Mouse (Mus musculus) lung, postnatal 36 days (tissue): ENCODE measurements around the gene Sugct.
A peak's percentile ranks its signal among the peaks of the same experiment; 100 is the strongest.
"Not testable (repeated sequence)": the region's sequence is repeated elsewhere in the genome, so short reads cannot be mapped to it uniquely, and the experiment has no call there.

ENCODE experiments used
- DNase-seq: peaks from one replicate; pipeline ENCODE4 v3.0.0; 2022; ENCODE audit warnings: mixed read lengths

Gene Sugct

DNA sequence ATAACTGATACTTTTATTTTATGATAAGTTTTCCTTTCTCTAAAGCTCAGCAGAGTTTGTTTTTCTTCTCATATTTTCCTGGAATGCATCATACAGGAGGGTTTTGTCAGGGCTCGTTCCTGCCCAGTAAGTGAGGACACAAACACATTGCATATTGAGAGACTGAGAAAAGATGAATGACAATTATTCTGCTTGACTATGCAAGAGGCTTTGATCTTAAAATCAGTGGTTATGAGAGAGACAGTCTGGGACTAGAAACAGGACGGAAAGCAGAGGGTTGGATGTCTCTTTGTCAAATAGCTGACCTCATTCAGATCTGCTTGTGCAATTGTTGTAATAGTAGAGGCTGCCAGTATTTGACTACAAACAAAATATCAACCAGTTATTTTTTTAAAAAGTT is 835.4 kb downstream of the Sugct start:
- no peak for DNase-seq

DNA sequence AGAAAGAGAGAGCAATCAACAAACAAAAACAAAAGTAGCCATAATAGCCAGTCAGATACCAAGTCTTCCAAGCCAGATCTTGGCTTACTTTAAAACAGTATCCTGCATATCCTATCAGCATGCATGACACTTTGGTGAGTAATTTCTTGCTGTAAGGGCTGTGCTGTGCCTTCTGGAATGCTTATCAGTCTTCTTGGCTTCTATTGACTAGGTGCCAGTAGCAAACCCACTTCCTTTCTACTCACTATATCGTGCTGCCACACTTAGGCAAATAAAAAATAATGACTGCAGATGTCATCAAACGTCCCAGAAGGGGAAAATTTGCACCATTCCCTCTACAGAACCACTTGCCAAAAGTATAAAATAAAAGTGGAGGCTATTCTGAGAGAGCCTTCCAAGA is 848.1 kb downstream of the Sugct start:
- no peak for DNase-seq

DNA sequence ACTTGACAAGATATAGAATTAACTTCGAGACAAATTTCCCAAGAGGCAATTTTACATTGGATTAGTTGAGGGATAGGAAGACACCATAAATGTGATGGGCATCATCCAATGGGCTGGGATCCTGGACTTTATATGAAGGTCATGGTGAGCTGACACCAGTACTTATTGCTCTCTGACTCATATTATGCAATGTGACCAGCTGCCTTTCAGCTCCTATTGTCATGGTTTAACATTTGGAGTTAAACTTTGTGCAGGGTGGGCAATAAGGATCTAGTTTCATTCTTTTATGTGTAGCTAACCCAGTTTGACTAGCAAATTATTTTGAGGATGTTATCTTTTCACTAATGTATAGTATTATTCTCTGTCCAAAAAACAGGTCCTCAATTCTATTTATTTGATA is 854.4 kb downstream of the Sugct start:
- no peak for DNase-seq

DNA sequence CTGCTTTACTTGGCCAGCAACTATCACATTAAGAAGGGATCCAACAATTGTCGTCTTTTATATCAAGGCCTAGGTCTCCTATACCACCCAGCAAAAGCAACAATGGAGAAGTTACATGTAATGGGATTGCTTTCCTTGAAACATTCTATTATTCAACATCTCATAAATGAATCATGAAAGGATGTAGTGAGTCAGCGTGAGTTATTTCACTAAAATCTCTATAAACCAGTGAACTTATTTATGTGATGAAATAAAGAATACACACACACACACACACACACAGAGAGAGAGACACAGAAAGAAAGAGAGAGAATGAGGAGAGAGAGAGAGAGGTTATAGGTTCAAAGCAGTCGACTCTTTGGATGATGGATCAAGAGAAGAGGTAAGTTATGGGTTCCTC is 856.9 kb downstream of the Sugct start:
- no peak for DNase-seq

DNA sequence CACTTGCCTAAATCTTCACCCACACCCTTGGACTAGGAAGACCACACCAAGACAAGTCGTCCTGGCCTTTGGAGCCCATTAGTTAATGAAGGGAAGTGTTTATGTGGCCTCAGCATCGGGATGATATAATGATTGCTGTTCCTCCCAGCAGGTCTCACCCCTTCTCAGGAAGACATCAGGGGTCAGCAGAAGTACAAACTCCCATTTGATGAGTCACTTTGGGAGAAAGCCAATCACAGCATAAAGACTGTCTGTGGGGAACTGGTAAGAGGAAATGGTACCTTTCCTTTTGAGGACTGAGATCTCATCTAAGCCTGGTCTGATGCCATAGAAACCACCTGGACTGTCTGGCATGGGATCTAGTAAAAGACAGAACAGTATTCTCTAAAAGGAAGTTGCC is 860.2 kb downstream of the Sugct start:
- no peak for DNase-seq

DNA sequence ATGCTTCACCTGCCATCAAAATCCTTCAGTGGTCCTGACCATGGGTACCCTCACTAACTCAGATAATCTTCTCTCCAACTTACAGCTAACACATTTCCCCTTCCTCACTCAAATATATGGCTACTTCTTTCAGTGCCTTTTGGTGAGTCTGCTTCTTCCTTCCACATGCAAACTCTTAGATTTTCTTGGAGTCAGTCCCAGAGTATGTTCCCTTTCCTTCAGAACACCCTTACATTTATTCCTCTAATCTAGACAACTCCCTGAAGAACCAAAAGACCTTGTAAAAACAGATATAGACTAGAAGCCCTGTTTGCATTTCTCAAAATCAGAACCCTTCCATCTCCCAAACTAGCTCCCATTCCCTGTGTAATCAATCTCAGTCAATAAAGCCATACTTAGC is 862.3 kb downstream of the Sugct start:
- no peak for DNase-seq

DNA sequence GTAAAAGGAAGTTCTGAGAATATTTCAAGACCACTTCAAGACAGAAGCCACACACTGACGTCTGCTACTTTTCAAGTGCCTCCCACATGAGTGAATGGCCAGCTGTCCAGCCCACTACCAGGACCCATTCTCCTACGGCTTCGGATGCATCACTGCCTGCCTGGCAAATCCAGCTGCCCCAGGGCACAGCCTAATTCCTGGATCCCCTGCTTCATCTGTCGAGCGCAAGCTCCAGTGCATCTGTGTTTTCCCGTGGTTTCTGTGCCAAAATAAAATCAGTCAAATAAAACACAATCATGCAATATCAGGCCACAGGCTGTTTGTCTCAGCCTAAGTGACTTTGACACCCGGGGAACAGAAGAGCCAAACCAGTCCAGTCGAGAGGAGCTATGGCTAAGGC is 863.5 kb downstream of the Sugct start:
- no peak for DNase-seq

DNA sequence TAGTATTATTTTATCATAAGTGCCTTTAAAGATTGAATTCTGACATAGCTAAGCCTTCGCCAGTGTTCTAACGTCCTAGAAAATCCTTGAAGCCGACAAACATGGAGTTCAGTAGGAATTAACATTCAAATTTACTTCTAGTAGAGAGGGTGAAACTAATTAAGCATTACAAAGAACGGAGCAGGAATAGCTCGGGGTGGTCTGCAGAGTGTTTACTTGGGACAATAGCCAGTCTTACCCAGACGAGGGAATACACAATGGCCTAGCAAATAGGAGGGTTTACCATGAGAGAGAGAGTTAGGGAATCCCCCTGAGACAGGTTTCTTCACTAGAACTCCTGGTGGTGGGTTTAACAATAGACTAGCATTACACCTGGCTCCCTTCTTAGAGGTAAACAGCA is 865.1 kb downstream of the Sugct start:
- not testable (repeated sequence) for DNase-seq

DNA sequence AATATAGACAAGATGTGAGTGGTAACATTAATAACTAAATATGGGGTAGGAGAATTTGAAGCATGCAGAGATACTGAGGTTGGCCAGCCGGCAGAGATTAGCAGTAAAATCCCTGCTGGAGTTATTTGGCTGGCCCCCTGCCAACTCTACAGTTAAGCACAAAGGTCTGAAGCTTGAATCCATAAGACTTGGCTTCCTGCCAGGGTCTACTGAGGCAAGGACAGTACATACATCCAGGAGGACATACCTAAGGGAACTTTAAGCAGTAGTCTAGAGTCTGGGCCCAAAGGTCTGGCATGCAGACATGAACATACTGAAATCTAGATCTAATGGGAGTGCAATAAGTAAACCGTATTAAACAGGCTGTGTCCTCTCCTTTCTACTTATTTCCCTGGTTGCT is 865.8 kb downstream of the Sugct start:
- no peak for DNase-seq

DNA sequence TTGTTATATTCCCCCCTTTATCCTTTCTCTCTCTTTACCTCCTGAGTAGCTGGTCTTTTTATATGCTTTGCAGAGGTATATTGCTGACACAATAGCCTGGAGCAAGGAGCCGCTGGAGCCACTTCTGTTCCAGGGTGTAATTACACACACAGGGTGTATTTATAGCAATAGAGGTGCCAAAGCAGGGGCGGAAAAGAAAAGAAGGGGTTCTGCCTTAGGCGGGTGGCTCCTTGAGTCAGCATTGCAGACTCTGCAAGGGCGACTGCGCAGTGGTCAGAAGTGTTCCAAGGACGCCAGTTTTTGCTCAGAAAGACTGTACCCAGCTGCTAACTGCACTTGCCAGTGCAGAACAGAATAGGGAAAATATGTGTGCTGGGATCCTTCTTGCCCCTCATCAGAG is 869.7 kb downstream of the Sugct start:
- DNase-seq, result no peak

DNA sequence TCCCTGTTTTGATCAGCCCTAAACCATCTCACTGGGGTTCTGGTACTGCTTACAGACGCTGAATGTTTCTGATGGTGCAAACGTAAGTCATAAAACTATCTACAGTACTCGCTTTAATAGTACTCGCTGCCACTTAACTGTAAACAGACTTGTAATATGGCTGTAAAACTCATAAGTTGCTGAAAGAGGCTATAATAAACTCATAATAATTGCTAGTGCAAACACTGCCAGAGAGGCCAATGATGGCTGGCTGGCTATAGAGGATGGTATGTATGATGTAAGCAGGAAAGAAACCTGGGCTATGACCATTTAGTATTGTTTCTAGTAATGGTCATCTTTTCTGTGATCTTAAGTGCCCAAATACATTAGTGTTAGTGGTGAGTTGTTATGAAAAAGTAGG is 873.6 kb downstream of the Sugct start:
- DNase-seq, result no peak

DNA sequence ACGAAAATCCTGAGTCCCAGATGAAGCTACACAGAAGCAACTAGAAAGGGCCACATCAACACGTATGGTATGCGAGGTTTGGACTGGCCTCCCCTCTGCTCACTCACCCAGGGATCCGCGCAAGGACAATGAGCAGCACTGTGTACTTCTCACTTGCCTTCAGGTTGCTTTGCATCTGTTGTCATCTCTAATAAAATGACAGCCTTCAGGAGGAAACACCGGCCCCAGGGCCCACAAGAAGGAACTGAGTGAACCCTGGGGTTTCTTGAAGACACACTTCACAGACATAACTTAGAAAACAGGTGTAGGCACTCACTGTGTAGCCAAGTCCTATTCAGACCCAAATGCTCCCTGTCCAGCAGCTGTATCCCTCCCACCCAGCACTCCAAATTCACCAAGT is 877.9 kb downstream of the Sugct start:
- DNase-seq, result no peak

DNA sequence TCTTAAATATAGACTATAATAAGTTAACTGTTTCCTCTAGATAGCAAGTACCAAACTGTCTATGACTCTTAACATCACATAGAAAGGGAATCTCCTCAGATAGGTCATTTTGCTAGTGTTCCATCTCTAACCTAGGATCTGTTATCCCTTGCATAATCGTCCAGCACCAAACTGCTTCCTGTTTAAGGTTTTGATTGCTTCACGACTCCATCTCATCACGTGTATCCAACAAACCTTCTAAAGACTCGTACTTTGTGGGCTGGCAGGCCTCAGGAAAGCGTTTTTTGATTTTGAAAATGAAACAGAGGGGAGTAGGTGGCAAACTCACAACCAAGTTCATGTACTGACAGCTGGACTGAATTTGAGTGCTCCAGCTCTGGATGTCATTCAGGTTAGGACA is 878.6 kb downstream of the Sugct start:
- DNase-seq, result peak; percentile 2

DNA sequence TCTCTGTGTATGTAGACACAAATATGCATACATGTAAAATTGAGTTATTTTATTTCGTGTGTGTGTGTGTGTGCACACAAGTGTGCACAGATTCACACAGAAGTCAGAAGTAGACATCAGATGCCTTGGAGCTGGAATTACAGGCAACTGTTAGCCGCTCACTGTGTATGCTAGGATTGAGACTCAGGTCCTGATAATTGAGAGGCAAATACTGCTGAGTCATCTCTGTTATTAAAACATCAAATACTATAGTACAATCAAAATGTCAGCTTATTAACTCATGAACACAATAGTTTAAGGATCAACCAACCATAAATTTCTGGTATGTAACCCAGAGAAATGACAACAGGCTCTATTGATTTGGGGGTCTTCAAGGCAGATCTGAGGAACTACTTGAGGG is 883.1 kb downstream of the Sugct start:
- no peak for DNase-seq
